Mouse (Mus musculus) bone marrow, adult 2 months (tissue): ENCODE data around the gene Mef2c. TPM values are rescaled to one million over a fixed set of nuclear protein-coding genes. Genes with fewer than 3 reads are reported as not detected.

ENCODE experiments used
- H3K27ac ChIP-seq: fragments of 200-500 bp; 2 replicates; pipeline ENCODE4 v1.5.1; 2012; ENCODE audit warnings: low read depth, mild to moderate bottlenecking, control low read depth, inconsistent platforms, low read length; ENCODE audit not compliant: control insufficient read depth, poor library complexity, insufficient read depth
- H3K4me1 ChIP-seq: fragments of 200-500 bp; 2 replicates; pipeline ENCODE4 v1.6.1; 2011; ENCODE audit warnings: low read length; ENCODE audit not compliant: control insufficient read depth, insufficient read depth
- H3K4me3 ChIP-seq: fragments of 200-500 bp; replicated peaks from 2 replicates; pipeline ENCODE3; 2011; ENCODE audit warnings: mild to moderate bottlenecking, low read depth, low read length, control low read depth; ENCODE audit not compliant: control insufficient read depth
- CTCF ChIP-seq: fragments of 200-500 bp; IDR thresholded peaks from 2 replicates; pipeline ENCODE4 v1.5.1; 2011; ENCODE audit warnings: low read length, control low read depth; ENCODE audit not compliant: control insufficient read depth, insufficient read depth
- POLR2A ChIP-seq: fragments of 200-500 bp; IDR thresholded peaks from 2 replicates; pipeline ENCODE4 v1.6.1; 2011; ENCODE audit warnings: low read depth, mild to moderate bottlenecking, control low read depth, low read length, borderline replicate concordance; ENCODE audit not compliant: control insufficient read depth
- WGBS: fragments of 180-500 bp; shearing (Covaris S2); methylation state at CpG from one replicate; pipeline ENCODE4 v1.1.7; 2018; 5-methylcytosine and 5-hydroxymethylcytosine counted together
- polyA plus RNA-seq: library from polyadenylated mRNA; stranded (reverse); fragments of >200 nt; gene quantifications from 2 replicates; pipeline ENCODE4 v1.2.4, GENCODE M21; 2011; ENCODE audit warnings: low replicate concordance; ENCODE audit not compliant: missing spikeins, insufficient read depth, insufficient read length

Mef2c gene
- polyA plus RNA-seq, 1 experiment, result 37.8 TPM

GRCm38 (mm10) chr13:83551259-83551658 is 47.4 kb downstream of the Mef2c start:
- TF ChIP-seq POLR2A, result no peak
- no peak for TF ChIP-seq CTCF
- Histone ChIP-seq H3K4me1 (no peaks in the 10 kb centered on the region; the same call in 1 of the 2 replicates), H3K27ac (no peak overlapping the region), H3K4me3 (no peak overlapping the region)

DNA sequence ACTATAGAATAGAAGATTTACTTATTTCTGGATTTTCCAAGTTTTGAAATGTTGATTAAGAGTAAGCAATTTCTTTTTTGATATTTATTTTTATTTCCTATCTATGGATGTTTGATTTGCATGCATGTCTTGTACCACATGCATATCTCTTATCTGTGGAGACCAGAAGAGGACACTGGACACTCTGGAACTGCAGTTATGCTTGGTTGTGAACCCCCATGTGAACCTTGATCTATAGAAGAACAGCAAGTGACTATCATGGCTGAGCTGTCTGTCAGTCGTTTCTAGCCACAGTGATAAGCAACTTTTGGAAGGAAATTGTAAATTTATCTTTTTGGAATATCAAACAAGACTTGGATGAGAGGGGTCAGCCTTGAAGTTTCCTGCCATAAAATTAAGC is 48.2 kb downstream of the Mef2c start:
- no peak overlapping the region for H3K4me3 ChIP-seq
- H3K27ac ChIP-seq, result no peak overlapping the region
- 48% methylated on average over 1 of the region's 1 CpGs for WGBS
- TF ChIP-seq CTCF (no peak), POLR2A (no peak)
- H3K4me1 ChIP-seq, result no peaks in the 10 kb centered on the region; the same call in 1 of the 2 replicates

- H3K27ac ChIP-seq, result no peak overlapping the region
- TF ChIP-seq POLR2A, result no peak
- TF ChIP-seq CTCF, result no peak
- 80% methylated on average over 2 of the region's 2 CpGs for WGBS
These were observed 59.4 kb downstream of the Mef2c start for GRCm38 (mm10) chr13:83563261-83563660.

DNA sequence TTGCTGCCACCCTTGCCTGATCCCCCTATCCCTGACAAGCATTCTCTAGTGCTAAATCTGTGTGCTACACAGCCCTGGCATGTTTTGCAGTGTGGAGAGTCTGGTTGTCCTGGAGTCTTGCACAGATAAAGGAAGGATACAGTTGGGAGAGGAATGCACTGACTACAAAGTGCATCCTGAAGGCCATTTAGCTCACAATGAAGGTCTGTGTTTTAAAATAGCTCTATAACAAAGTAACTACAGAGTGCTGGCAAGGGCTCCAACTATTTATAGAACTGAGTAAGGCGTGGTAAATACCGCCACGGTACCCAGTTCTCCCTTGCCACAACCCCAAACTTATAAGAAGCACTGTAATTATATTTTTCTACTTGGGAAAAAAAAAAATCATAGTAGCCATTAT is 61.9 kb downstream of the Mef2c start:
- WGBS, result 23% methylated on average over 3 of the region's 3 CpGs
- H3K4me3 ChIP-seq, result no peak overlapping the region
- H3K27ac ChIP-seq, result no peak overlapping the region; the same call in 1 of the 2 replicates
- no peak for TF ChIP-seq POLR2A
- no peak for TF ChIP-seq CTCF
- H3K4me1 ChIP-seq, result no peaks in the 10 kb centered on the region; the same call in 1 of the 2 replicates

More at GRCm38 (mm10) chr13:83563261-83563660, 59.4 kb downstream of the Mef2c start:
- Histone ChIP-seq H3K4me3 (no peak overlapping the region), H3K4me1 (no peaks in the 10 kb centered on the region; the same call in 1 of the 2 replicates)

- TF ChIP-seq CTCF, result no peak
- TF ChIP-seq POLR2A, result no peak
- no peak overlapping the region for H3K27ac ChIP-seq
- no peaks in the 10 kb centered on the region; the same call in 1 of the 2 replicates for H3K4me1 ChIP-seq
- 40% methylated on average over 4 of the region's 4 CpGs for WGBS
- H3K4me3 ChIP-seq, result no peak overlapping the region
These were observed 62.3 kb downstream of the Mef2c start for GRCm38 (mm10) chr13:83566180-83566579.

DNA sequence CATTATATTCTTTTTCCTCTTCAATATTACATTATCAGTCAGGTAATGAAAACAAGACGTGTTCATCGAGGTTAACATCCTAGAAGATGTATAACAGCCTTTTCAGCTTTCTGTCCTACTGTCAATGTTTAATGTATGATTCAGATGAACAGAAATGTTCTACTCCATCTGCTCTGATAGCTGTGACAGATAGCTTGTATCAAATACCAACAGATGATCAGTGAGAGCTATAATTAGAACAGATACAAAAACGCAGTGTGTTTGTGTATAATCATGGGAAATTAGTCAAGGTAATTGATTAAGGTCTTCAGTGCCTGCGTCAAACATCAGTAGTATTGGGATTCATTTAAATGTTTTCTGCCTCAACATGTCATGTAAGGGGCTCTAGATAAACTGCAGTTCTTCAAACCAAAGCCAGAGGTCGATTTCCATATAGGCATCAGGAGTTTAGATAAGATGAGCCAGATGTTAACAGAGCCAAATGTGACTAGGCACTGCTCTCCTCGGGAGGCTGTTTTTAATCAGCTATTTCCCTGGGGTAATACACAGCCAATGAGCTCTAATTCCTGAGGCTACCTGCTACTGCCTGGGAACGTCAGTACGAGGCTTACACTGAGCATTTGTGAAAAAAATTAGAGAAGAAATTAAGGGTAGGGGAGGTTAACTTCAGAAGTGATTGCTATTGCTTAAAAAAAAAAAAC is 63.1 kb downstream of the Mef2c start:
- 65% methylated on average over 8 of the region's 8 CpGs for WGBS

DNA sequence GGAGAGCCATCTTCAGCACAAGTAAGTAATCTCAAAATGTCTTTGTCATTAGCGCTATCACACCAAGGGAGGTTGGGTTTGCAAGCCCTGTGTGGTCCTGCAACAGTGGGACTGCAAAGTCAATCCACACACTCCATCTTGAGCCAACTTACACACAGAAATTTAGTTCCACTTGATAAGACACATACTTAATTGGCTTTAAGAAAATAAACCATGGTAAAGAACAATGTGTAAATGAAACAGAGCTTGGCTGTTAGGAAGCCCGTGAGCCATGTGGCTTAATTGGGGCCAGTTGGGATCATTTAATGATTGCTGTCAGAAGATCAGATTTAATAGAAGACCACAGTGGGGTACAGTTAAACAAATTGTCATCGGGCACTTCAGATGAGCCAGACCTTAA is 63.8 kb downstream of the Mef2c start:
- Histone ChIP-seq H3K27ac (no peak overlapping the region), H3K4me1 (no peaks in the 10 kb centered on the region; the same call in 1 of the 2 replicates), H3K4me3 (no peak overlapping the region)
- no peak for TF ChIP-seq POLR2A
- TF ChIP-seq CTCF, result no peak
- WGBS, result 87% methylated on average over 3 of the region's 3 CpGs

More for the DNA sequence above, 63.1 kb downstream of the Mef2c start:
- TF ChIP-seq POLR2A (no peak), CTCF (no peak)
- H3K4me3 ChIP-seq, result no peak overlapping the region
- H3K4me1 ChIP-seq, result no peaks in the 10 kb centered on the region; the same call in 1 of the 2 replicates
- H3K27ac ChIP-seq, result no peak overlapping the region

- Histone ChIP-seq H3K27ac (no peak overlapping the region), H3K4me1 (peaks cover 1% of the 10 kb centered on the region; the same call in 1 of the 2 replicates)
- WGBS, result 68% methylated on average over 11 of the region's 11 CpGs
These were observed 65.0 kb downstream of the Mef2c start for GRCm38 (mm10) chr13:83568759-83569256.

DNA sequence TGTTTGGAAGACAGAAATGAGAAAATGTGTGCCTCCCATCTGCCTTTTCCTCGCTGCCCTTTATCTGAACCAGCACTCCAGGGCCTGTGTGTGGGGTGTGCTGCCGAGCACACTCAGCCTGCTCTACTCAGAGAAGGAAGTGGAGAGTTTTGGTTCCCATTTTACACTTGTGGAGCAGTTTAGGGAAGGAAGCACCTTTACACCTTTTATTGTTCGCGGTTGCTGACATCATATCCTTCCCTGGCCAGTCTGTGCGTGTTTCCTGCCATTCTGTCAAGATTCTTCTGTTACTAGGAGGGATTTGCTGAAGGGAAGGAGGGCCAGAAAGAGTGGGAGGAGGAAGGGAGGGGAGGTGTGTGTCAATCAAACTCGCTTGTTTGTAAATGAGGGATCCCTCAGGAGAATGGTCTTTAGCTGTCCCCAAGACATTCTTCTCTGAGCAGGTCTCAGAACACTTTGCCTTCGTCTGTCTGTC is 68.2 kb downstream of the Mef2c start:
- Histone ChIP-seq H3K4me3 (no peak overlapping the region), H3K27ac (peak overlapping the region; percentile 91), H3K4me1 (peaks cover 2% of the 10 kb centered on the region; the same call in 1 of the 2 replicates)
- WGBS, result 3% methylated on average over 7 of the region's 7 CpGs
- TF ChIP-seq CTCF (no peak), POLR2A (no peak)

More at GRCm38 (mm10) chr13:83568759-83569256, 65.0 kb downstream of the Mef2c start:
- TF ChIP-seq CTCF (no peak), POLR2A (no peak)
- H3K4me3 ChIP-seq, result no peak overlapping the region
